Mouse (Mus musculus): ENCODE measurements at regions not wholly inside any gene's neighbourhood (a gene's known extent, or its start where the extent isn't known, plus 50 kb on each side); places are given as distances from the start of the nearest gene placed in this dataset.

DNA sequence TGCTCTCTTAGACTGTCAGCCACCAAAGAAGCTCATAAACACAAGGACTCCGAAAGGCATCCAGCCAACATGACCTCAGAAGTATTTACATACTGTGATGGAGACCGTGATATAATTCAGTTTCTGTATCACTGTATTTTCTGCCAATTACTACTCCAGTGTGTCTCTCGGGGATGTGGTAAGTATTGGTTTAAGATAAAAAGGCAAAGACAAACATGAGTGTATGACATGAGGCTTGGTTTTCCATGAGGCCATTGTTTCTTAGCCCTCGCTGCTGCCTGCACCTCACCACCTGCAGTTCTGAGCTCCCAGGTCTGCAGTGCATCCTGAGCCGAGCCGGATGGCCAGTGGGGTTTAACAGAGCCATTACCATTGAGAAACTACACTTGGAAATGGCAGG is 233.9 kb upstream of the Thbs1 start:
- H3K4me1 ChIP-seq (ENCODE audit: control insufficient read depth, insufficient read depth, low read depth, low read length), result no peaks in the 10 kb centered on the region
- H3K36me3 ChIP-seq (ENCODE audit: control insufficient read depth, insufficient read depth, low read length), result no peaks in the 10 kb centered on the region
- no peak overlapping the region for H3K4me2 ChIP-seq (ENCODE audit: low read length)
- 79% methylated on average over 6 of the region's 6 CpGs for WGBS
- no peaks in the 10 kb centered on the region for H3K9me3 ChIP-seq (ENCODE audit: control insufficient read depth, low read length)
- no peak overlapping the region for H3K4me3 ChIP-seq (ENCODE audit: low read length)
- H3K27ac ChIP-seq (ENCODE audit: low read depth, low read length), result no peak overlapping the region
- no peak for ATAC-seq
- H3K9ac ChIP-seq (ENCODE audit: low read depth, low read length), result no peak overlapping the region
- H3K27me3 ChIP-seq (replicated peaks; ENCODE audit: control insufficient read depth, insufficient read depth, low read length), result no peaks in the 10 kb centered on the region

DNA sequence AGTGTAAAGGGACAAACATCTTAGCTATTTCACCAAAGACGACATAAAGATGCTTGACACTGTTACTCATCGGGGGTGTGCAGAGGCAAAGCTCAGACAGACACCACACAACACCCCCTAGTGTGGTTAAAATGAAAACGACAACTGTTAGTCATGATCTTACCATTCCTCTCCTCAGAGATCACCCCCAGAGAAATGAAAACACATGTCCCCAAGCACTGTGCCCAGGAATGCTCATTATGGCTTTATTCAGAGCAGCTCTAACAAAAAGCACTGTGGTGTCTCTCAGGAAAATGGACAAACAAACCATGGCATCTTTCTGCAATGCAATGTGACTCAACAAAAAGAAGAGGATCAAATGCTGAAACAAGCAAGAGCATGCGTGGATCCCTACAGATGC is 229.5 kb upstream of the Thbs1 start:
- Histone ChIP-seq H3K4me2 (ENCODE audit: low read length) (no peak overlapping the region), H3K4me3 (ENCODE audit: low read length) (no peak overlapping the region), H3K27me3 (replicated peaks; ENCODE audit: control insufficient read depth, insufficient read depth, low read length) (no peaks in the 10 kb centered on the region), H3K9me3 (ENCODE audit: control insufficient read depth, low read length) (no peaks in the 10 kb centered on the region; the same call in 1 of the 2 replicates), H3K9ac (ENCODE audit: low read depth, low read length) (no peak overlapping the region), H3K36me3 (ENCODE audit: control insufficient read depth, insufficient read depth, low read length) (no peaks in the 10 kb centered on the region), H3K4me1 (ENCODE audit: control insufficient read depth, insufficient read depth, low read depth, low read length) (no peaks in the 10 kb centered on the region), H3K27ac (ENCODE audit: low read depth, low read length) (no peak overlapping the region)
- 70% methylated on average over 4 of the region's 4 CpGs for WGBS
- no peak for ATAC-seq

GRCm38 (mm10) chr2:117882890-117883289 is 228.8 kb upstream of the Thbs1 start:
- Histone ChIP-seq H3K9ac (ENCODE audit: low read depth, low read length) (no peak overlapping the region), H3K27ac (ENCODE audit: low read depth, low read length) (no peak overlapping the region), H3K4me1 (ENCODE audit: control insufficient read depth, insufficient read depth, low read depth, low read length) (no peaks in the 10 kb centered on the region), H3K4me2 (ENCODE audit: low read length) (no peak overlapping the region), H3K4me3 (ENCODE audit: low read length) (no peak overlapping the region), H3K36me3 (ENCODE audit: control insufficient read depth, insufficient read depth, low read length) (no peaks in the 10 kb centered on the region), H3K27me3 (replicated peaks; ENCODE audit: control insufficient read depth, insufficient read depth, low read length) (no peaks in the 10 kb centered on the region), H3K9me3 (ENCODE audit: control insufficient read depth, low read length) (no peaks in the 10 kb centered on the region; the same call in 1 of the 2 replicates)
- 91% methylated on average over 2 of the region's 2 CpGs for WGBS
- no peak for ATAC-seq

GRCm38 (mm10) chr2:117886516-117886915 is 225.2 kb upstream of the Thbs1 start:
- Histone ChIP-seq H3K4me2 (ENCODE audit: low read length) (no peak overlapping the region), H3K36me3 (ENCODE audit: control insufficient read depth, insufficient read depth, low read length) (no peaks in the 10 kb centered on the region), H3K9me3 (ENCODE audit: control insufficient read depth, low read length) (no peaks in the 10 kb centered on the region; the same call in 1 of the 2 replicates), H3K9ac (ENCODE audit: low read depth, low read length) (no peak overlapping the region), H3K27me3 (replicated peaks; ENCODE audit: control insufficient read depth, insufficient read depth, low read length) (no peaks in the 10 kb centered on the region), H3K4me3 (ENCODE audit: low read length) (no peak overlapping the region), H3K27ac (ENCODE audit: low read depth, low read length) (no peak overlapping the region), H3K4me1 (ENCODE audit: control insufficient read depth, insufficient read depth, low read depth, low read length) (no peaks in the 10 kb centered on the region)
- no peak for ATAC-seq
- 84% methylated on average over 3 of the region's 3 CpGs for WGBS

GRCm38 (mm10) chr2:117901311-117901710 is 210.4 kb upstream of the Thbs1 start:
- Histone ChIP-seq H3K9me3 (ENCODE audit: control insufficient read depth, low read length) (no peaks in the 10 kb centered on the region), H3K4me3 (ENCODE audit: low read length) (no peak overlapping the region), H3K4me1 (ENCODE audit: control insufficient read depth, insufficient read depth, low read depth, low read length) (no peaks in the 10 kb centered on the region), H3K4me2 (ENCODE audit: low read length) (no peak overlapping the region), H3K27me3 (replicated peaks; ENCODE audit: control insufficient read depth, insufficient read depth, low read length) (no peaks in the 10 kb centered on the region), H3K36me3 (ENCODE audit: control insufficient read depth, insufficient read depth, low read length) (no peaks in the 10 kb centered on the region), H3K9ac (ENCODE audit: low read depth, low read length) (no peak overlapping the region), H3K27ac (ENCODE audit: low read depth, low read length) (no peak overlapping the region)
- no peak for ATAC-seq
- 70% methylated on average over 2 of the region's 2 CpGs for WGBS

- WGBS, result 85% methylated on average over 5 of the region's 5 CpGs
- ATAC-seq, result no peak
- H3K27me3 ChIP-seq (replicated peaks; ENCODE audit: control insufficient read depth, insufficient read depth, low read length), result no peaks in the 10 kb centered on the region
- no peaks in the 10 kb centered on the region for H3K9me3 ChIP-seq (ENCODE audit: control insufficient read depth, low read length)
- no peak overlapping the region for H3K4me3 ChIP-seq (ENCODE audit: low read length)
- no peaks in the 10 kb centered on the region for H3K4me1 ChIP-seq (ENCODE audit: control insufficient read depth, insufficient read depth, low read depth, low read length)
- no peak overlapping the region for H3K27ac ChIP-seq (ENCODE audit: low read depth, low read length)
- H3K36me3 ChIP-seq (ENCODE audit: control insufficient read depth, insufficient read depth, low read length), result no peaks in the 10 kb centered on the region
- no peak overlapping the region for H3K4me2 ChIP-seq (ENCODE audit: low read length)
- no peak overlapping the region for H3K9ac ChIP-seq (ENCODE audit: low read depth, low read length)
Measured at GRCm38 (mm10) chr2:117902837-117903236, 208.8 kb upstream of the Thbs1 start.

- no peak overlapping the region for H3K4me2 ChIP-seq (ENCODE audit: low read length)
- H3K27me3 ChIP-seq (replicated peaks; ENCODE audit: control insufficient read depth, insufficient read depth, low read length), result no peaks in the 10 kb centered on the region
- no peaks in the 10 kb centered on the region for H3K4me1 ChIP-seq (ENCODE audit: control insufficient read depth, insufficient read depth, low read depth, low read length)
- no peaks in the 10 kb centered on the region for H3K36me3 ChIP-seq (ENCODE audit: control insufficient read depth, insufficient read depth, low read length)
- H3K9ac ChIP-seq (ENCODE audit: low read depth, low read length), result no peak overlapping the region
- no peaks in the 10 kb centered on the region for H3K9me3 ChIP-seq (ENCODE audit: control insufficient read depth, low read length)
- 83% methylated on average over 2 of the region's 2 CpGs for WGBS
- no peak overlapping the region for H3K4me3 ChIP-seq (ENCODE audit: low read length)
- no peak for ATAC-seq
- no peak overlapping the region for H3K27ac ChIP-seq (ENCODE audit: low read depth, low read length)
Measured at GRCm38 (mm10) chr2:117903705-117904104, 208.0 kb upstream of the Thbs1 start.

DNA sequence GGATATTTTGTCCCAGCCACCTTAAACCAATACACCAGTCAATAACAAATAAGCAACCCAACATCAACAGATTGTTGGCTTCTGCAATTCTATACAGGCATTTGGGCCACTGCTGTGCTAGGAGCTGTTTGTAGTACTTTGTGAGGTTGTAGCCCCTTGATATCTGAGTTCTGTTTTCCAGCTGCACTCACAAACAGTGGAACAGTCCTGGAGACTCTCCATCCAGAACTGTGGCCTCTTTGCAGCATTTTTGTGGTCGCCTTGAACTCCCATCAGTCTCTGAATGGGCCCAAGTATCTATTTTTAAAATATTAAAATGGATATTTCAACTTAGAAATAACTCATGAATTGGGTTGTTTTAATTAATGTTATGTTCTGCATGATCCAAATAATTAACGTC is 205.2 kb upstream of the Thbs1 start:
- no peak for ATAC-seq
- Histone ChIP-seq H3K9me3 (ENCODE audit: control insufficient read depth, low read length) (no peaks in the 10 kb centered on the region), H3K4me3 (ENCODE audit: low read length) (no peak overlapping the region), H3K4me2 (ENCODE audit: low read length) (no peak overlapping the region), H3K27ac (ENCODE audit: low read depth, low read length) (no peak overlapping the region), H3K36me3 (ENCODE audit: control insufficient read depth, insufficient read depth, low read length) (no peaks in the 10 kb centered on the region), H3K27me3 (replicated peaks; ENCODE audit: control insufficient read depth, insufficient read depth, low read length) (no peaks in the 10 kb centered on the region), H3K4me1 (ENCODE audit: control insufficient read depth, insufficient read depth, low read depth, low read length) (no peaks in the 10 kb centered on the region), H3K9ac (ENCODE audit: low read depth, low read length) (no peak overlapping the region)
- WGBS, result 96% methylated on average over 2 of the region's 2 CpGs

GRCm38 (mm10) chr2:117910781-117911180 is 200.9 kb upstream of the Thbs1 start:
- H3K27ac ChIP-seq (ENCODE audit: low read depth, low read length), result no peak overlapping the region
- no peak overlapping the region for H3K4me3 ChIP-seq (ENCODE audit: low read length)
- no peak for ATAC-seq
- H3K4me2 ChIP-seq (ENCODE audit: low read length), result no peak overlapping the region
- 63% methylated on average over 1 of the region's 1 CpGs for WGBS
- no peak overlapping the region for H3K9ac ChIP-seq (ENCODE audit: low read depth, low read length)
- H3K36me3 ChIP-seq (ENCODE audit: control insufficient read depth, insufficient read depth, low read length), result no peaks in the 10 kb centered on the region
- no peaks in the 10 kb centered on the region for H3K27me3 ChIP-seq (replicated peaks; ENCODE audit: control insufficient read depth, insufficient read depth, low read length)
- no peaks in the 10 kb centered on the region for H3K4me1 ChIP-seq (ENCODE audit: control insufficient read depth, insufficient read depth, low read depth, low read length)
- no peaks in the 10 kb centered on the region for H3K9me3 ChIP-seq (ENCODE audit: control insufficient read depth, low read length)

GRCm38 (mm10) chr2:117912722-117913121 is 199.0 kb upstream of the Thbs1 start:
- no peak overlapping the region for H3K9ac ChIP-seq (ENCODE audit: low read depth, low read length)
- no peaks in the 10 kb centered on the region for H3K4me1 ChIP-seq (ENCODE audit: control insufficient read depth, insufficient read depth, low read depth, low read length)
- no peaks in the 10 kb centered on the region for H3K27me3 ChIP-seq (replicated peaks; ENCODE audit: control insufficient read depth, insufficient read depth, low read length)
- no peaks in the 10 kb centered on the region for H3K9me3 ChIP-seq (ENCODE audit: control insufficient read depth, low read length)
- no peaks in the 10 kb centered on the region for H3K36me3 ChIP-seq (ENCODE audit: control insufficient read depth, insufficient read depth, low read length)
- H3K4me2 ChIP-seq (ENCODE audit: low read length), result no peak overlapping the region
- H3K4me3 ChIP-seq (ENCODE audit: low read length), result no peak overlapping the region
- WGBS, result 77% methylated on average over 2 of the region's 2 CpGs
- H3K27ac ChIP-seq (ENCODE audit: low read depth, low read length), result no peak overlapping the region
- ATAC-seq, result no peak
